Mouse (Mus musculus): ENCODE data around the gene Gm11213.

GRCm38 (mm10) chr4:63638603-63639002 lies 33.5 kb upstream of the Gm11213 start:
- TF ChIP-seq CTCF (conservative IDR thresholded peaks at IDR 0.05; ENCODE audit: low read length) (no peak), NANOG (IDR thresholded peaks at IDR 0.05; ENCODE audit: borderline replicate concordance, low read length) (no peak)

All from E14TG2a.4 (cell line).